Mouse (Mus musculus) megakaryocyte, embryonic 14.5 days (primary cell): Measurements from ENCODE around the gene Bud31.

Experiments used
- FLI1 ChIP-seq: IDR thresholded peaks from 2 replicates; pipeline ENCODE4 v1.6.1; 2012; ENCODE audit warnings: low read length, inconsistent platforms, mixed read lengths
- GATA1 ChIP-seq: IDR thresholded peaks from 3 replicates; pipeline ENCODE4 v1.6.1; 2012; ENCODE audit warnings: mixed read lengths, low read length, inconsistent platforms, borderline replicate concordance

DNA sequence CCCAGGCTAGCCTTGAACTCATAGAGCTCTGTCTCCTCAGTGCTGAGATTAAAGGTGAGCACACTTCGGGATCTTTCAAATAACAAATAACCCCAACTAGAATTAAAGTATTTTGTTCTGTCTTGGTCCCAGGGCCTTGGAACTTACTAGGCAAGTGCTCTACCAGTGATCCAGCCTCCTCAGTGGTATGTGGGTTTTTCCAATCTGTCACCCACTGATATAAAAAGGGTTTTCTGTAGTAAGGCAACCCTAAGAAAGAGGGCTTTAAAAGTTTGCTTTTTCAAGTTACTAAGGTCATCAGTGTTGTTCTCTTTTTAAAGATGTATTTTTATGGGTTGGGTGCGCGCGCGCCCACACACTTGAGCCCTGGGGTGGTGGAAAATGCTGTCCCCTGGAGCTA is 24.4 kb upstream of the Bud31 start:
- TF ChIP-seq FLI1: no peak
- TF ChIP-seq GATA1: no peak
